Mouse (Mus musculus) cortical plate, adult 2 months (tissue): ENCODE measurements around the gene Pomgnt1.

Source experiments
- CTCF ChIP-seq: fragments of 200-500 bp; IDR thresholded peaks from 2 replicates; pipeline ENCODE4 v1.5.1; 2011; ENCODE audit warnings: mild to moderate bottlenecking, control low read depth, low read length; ENCODE audit not compliant: insufficient read depth; ENCODE audit errors: extremely low read depth
- POLR2A ChIP-seq: fragments of 200-500 bp; IDR thresholded peaks from 2 replicates; pipeline ENCODE4 v1.6.1; 2011; ENCODE audit warnings: mild to moderate bottlenecking, low read length, control low read depth; ENCODE audit not compliant: insufficient read depth; ENCODE audit errors: extremely low read depth

DNA sequence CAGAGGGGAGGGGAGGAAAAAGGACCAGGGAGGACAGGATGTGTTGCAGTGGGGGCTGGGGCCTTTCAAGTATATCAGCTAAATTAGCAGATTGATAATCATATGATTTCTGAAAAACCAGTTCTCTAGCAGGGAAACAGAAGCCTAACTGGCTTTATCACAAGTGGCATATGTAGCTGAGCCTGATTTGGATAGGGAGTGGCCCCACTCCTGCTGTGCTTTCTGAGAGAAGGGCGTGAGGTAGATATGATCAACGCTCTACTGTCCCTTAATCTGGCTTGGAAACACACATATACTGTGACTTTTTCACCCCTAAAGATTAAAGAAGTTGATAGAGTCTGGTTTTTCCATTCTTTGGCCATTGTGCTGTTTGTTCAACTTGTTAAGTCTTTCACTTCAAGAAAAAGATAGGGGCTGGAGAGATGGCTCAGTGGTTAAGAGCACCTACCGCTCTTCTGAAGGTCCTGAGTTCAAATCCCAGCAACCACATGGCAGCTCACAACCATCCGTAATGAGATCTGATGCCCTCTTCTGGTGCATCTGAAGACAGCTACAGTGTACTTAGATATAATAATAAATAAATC, 2.3 kb downstream of the Pomgnt1 start:
- no peak for TF ChIP-seq CTCF
- no peak for TF ChIP-seq POLR2A
